Mouse (Mus musculus): ENCODE data around the gene Gpr4.

- TF ChIP-seq CTCF (IDR thresholded peaks at IDR 0.05; ENCODE audit: low read depth) (no peak), EP300 (optimal IDR thresholded peaks at IDR 0.05) (no peak)
Measured at GRCm38 (mm10) chr7:19234652-19235051, 22.3 kb downstream of the Gpr4 start.

Data from stomach, postnatal 0 days (tissue).